Comparison of ENCODE assay signal across 33 mouse cellular contexts in genomic region chr7:122475038-122475437, GRCm38 (mm10).
DNase-seq lines count a peak whose midpoint lies in the region; ATAC-seq and TF ChIP-seq lines count a peak whose summit lies in the region.
"Had no signal": no experiment of that assay in that cellular context is flagged by ENCODE, and none has a peak within 500 bp of the region (broad histone marks: within the 10 kb centered on the region; RNA-seq: fewer than 3 reads in every experiment).

No protein-coding gene starts in this region.

- no peak overlapping the region for H3K4me3 ChIP-seq in forebrain, postnatal 0 days (ENCODE audit: low read depth, low read length)
- H3K4me3 ChIP-seq in forebrain, embryonic 10.5 days = no peak overlapping the region
- no peak overlapping the region for H3K4me3 ChIP-seq in liver, embryonic 14.5 days (ENCODE audit: insufficient read depth in 1 of 2, low read depth in 2 of 2, low read length in 2 of 2)
- no peak overlapping the region for H3K4me3 ChIP-seq in ES-E14 (ENCODE audit: insufficient read depth in 1 of 2, low read depth in 1 of 2, low read length in 2 of 2, poor library complexity in 1 of 2, severe bottlenecking in 1 of 2)
- H3K4me3 ChIP-seq: embryonic facial prominence, embryonic 10.5 days; embryonic facial prominence, embryonic 15.5 days; forebrain, embryonic 15.5 days; gastrocnemius, adult 2 months; heart, adult 2 months; heart, embryonic 13.5 days; hindbrain, embryonic 15.5 days; kidney, embryonic 15.5 days; limb, embryonic 13.5 days; liver, embryonic 13.5 days; midbrain, embryonic 13.5 days; neural tube, embryonic 15.5 days; stomach, embryonic 15.5 days had no signal

- no peak overlapping the region for H3K27ac ChIP-seq in forebrain, postnatal 0 days (ENCODE audit: low read depth, low read length)
- H3K27ac ChIP-seq in forebrain, embryonic 10.5 days = no peak overlapping the region
- no peak overlapping the region for H3K27ac ChIP-seq in liver, embryonic 14.5 days
- H3K27ac ChIP-seq in ES-E14 (ENCODE audit: insufficient read depth, low read depth, low read length, poor library complexity, severe bottlenecking) = no peak overlapping the region
- H3K27ac ChIP-seq: embryonic facial prominence, embryonic 10.5 days; embryonic facial prominence, embryonic 15.5 days; forebrain, embryonic 15.5 days; gastrocnemius, adult 2 months; heart, adult 2 months; heart, embryonic 13.5 days; hindbrain, embryonic 15.5 days; kidney, embryonic 15.5 days; limb, embryonic 13.5 days; liver, embryonic 13.5 days; macrophage; midbrain, embryonic 13.5 days; neural tube, embryonic 15.5 days; stomach, embryonic 15.5 days had no signal

- DNase-seq in forebrain, postnatal 0 days = no peak
- no peak for DNase-seq in forebrain, embryonic 10.5 days (ENCODE audit: extremely low spot score, low spot score)
- no peak for DNase-seq in liver, embryonic 14.5 days (ENCODE audit: low read depth in 3 of 3, low spot score in 3 of 3)
- DNase-seq in liver (no peak), A20 (ENCODE audit: low read depth, low spot score) (peak; percentile 30), ES-E14 (ENCODE audit: low read depth, low spot score) (no peak)
- no peak for DNase-seq in gastrocnemius, postnatal 4 days (ENCODE audit: low spot score in 2 of 2)
- DNase-seq in urinary bladder, adult 2 months (ENCODE audit: low spot score) = no peak
- DNase-seq: adrenal gland, adult 2 months; cerebellum, adult 8-10 months; cerebellum, postnatal 25 days; gastrocnemius, adult 2 months; gastrocnemius, postnatal 36 days; heart, adult 2 months; heart, postnatal 10 days; kidney, adult 18-20 months; kidney, postnatal 36 days; liver, embryonic 13.5 days; retina, postnatal 1 day; right cerebral cortex, postnatal 14 days; thymus, postnatal 14 days had no signal

- no peak for TF ChIP-seq EP300 in liver, embryonic 14.5 days (IDR thresholded peaks at IDR 0.05; ENCODE audit: low read depth)

- H3K36me3 ChIP-seq in forebrain, postnatal 0 days (ENCODE audit: insufficient read depth) = no peaks in the 10 kb centered on the region
- no peaks in the 10 kb centered on the region for H3K36me3 ChIP-seq in forebrain, embryonic 10.5 days (replicated peaks)
- H3K36me3 ChIP-seq in liver, embryonic 14.5 days (replicated peaks; ENCODE audit: control insufficient read depth, insufficient read depth, low read depth) = no peaks in the 10 kb centered on the region
- no peaks in the 10 kb centered on the region for H3K36me3 ChIP-seq in ES-E14 (ENCODE audit: control insufficient read depth, insufficient read depth, low read length, poor library complexity, severe bottlenecking)
- H3K36me3 ChIP-seq: embryonic facial prominence, embryonic 10.5 days; embryonic facial prominence, embryonic 15.5 days; forebrain, embryonic 15.5 days; heart, embryonic 13.5 days; hindbrain, embryonic 15.5 days; kidney, embryonic 15.5 days; limb, embryonic 13.5 days; liver, embryonic 13.5 days; midbrain, embryonic 13.5 days; neural tube, embryonic 15.5 days; stomach, embryonic 15.5 days had no signal

- peaks cover 18% of the 10 kb centered on the region; the same call in 1 of the 2 replicates for H3K4me1 ChIP-seq in forebrain, postnatal 0 days (ENCODE audit: insufficient read depth)
- peaks cover 27% of the 10 kb centered on the region for H3K4me1 ChIP-seq in forebrain, embryonic 10.5 days
- no peaks in the 10 kb centered on the region for H3K4me1 ChIP-seq in liver, embryonic 14.5 days (replicated peaks; ENCODE audit: control insufficient read depth in 2 of 2, insufficient read depth in 2 of 2, low read length in 1 of 2)
- peaks cover 5 to 6% of the 10 kb centered on the region in 2 experiments for H3K4me1 ChIP-seq in ES-E14 (ENCODE audit: control insufficient read depth in 2 of 2, insufficient read depth in 2 of 2, low read length in 2 of 2, poor library complexity in 1 of 2)
- H3K4me1 ChIP-seq: embryonic facial prominence, embryonic 15.5 days; heart, embryonic 13.5 days; limb, embryonic 13.5 days; liver, embryonic 13.5 days; stomach, embryonic 15.5 days had no signal

- H3K9ac ChIP-seq in forebrain, postnatal 0 days = no peak overlapping the region
- H3K9ac ChIP-seq in liver, embryonic 14.5 days (replicated peaks) = no peak overlapping the region
- no peak overlapping the region for H3K9ac ChIP-seq in ES-E14 (ENCODE audit: insufficient read depth, low read depth, low read length, poor library complexity, severe bottlenecking)
- H3K9ac ChIP-seq: embryonic facial prominence, embryonic 15.5 days; forebrain, embryonic 15.5 days; heart, embryonic 13.5 days; hindbrain, embryonic 15.5 days; kidney, embryonic 15.5 days; limb, embryonic 13.5 days; liver, embryonic 13.5 days; midbrain, embryonic 13.5 days; neural tube, embryonic 15.5 days; stomach, embryonic 15.5 days had no signal

- H3K4me2 ChIP-seq in forebrain, postnatal 0 days (ENCODE audit: low read depth) = no peak overlapping the region
- H3K4me2 ChIP-seq in liver, embryonic 14.5 days (ENCODE audit: low read depth) = no peak overlapping the region
- H3K4me2 ChIP-seq: embryonic facial prominence, embryonic 15.5 days; forebrain, embryonic 15.5 days; heart, embryonic 13.5 days; hindbrain, embryonic 15.5 days; kidney, embryonic 15.5 days; limb, embryonic 13.5 days; liver, embryonic 13.5 days; midbrain, embryonic 13.5 days; neural tube, embryonic 15.5 days; stomach, embryonic 15.5 days had no signal

- peak; percentile 28; the same call in 1 of the 2 replicates for TF ChIP-seq CTCF in forebrain, postnatal 0 days (IDR thresholded peaks at IDR 0.05; ENCODE audit: low read depth)
- TF ChIP-seq CTCF in liver, embryonic 14.5 days (IDR thresholded peaks at IDR 0.05; ENCODE audit: low read depth) = peak; percentile 32; the same call in 1 of the 2 replicates

- in situ Hi-C loops in ES-E14 (cut with MboI; ENCODE audit: low sequenced_read_pairs in 2 of 2, unreplicated experiment in 2 of 2) = no loop called here

- no peak for ATAC-seq in forebrain, postnatal 0 days
- ATAC-seq in liver, embryonic 14.5 days (ENCODE audit: insufficient read depth) = no peak
- ATAC-seq: activated CD4-positive, CD25-positive, alpha-beta regulatory T cell, adult 4 months; forebrain, embryonic 15.5 days; midbrain, embryonic 13.5 days had no signal

- H3K9me3 ChIP-seq in forebrain, postnatal 0 days (ENCODE audit: low read length) = no peaks in the 10 kb centered on the region
- H3K9me3 ChIP-seq in forebrain, embryonic 10.5 days = peaks cover 8% of the 10 kb centered on the region; the same call in 1 of the 2 replicates
- H3K9me3 ChIP-seq in liver, embryonic 14.5 days (ENCODE audit: control insufficient read depth, low read length) = no peaks in the 10 kb centered on the region
- no peaks in the 10 kb centered on the region for H3K9me3 ChIP-seq in ES-E14 (ENCODE audit: control insufficient read depth, insufficient read depth, low read depth, low read length)
- H3K9me3 ChIP-seq: embryonic facial prominence, embryonic 15.5 days; forebrain, embryonic 15.5 days; hindbrain, embryonic 15.5 days; neural tube, embryonic 15.5 days; stomach, embryonic 15.5 days had no signal

- no peaks in the 10 kb centered on the region for H3K27me3 ChIP-seq in forebrain, postnatal 0 days (ENCODE audit: insufficient read depth, low read length)
- peaks cover 9% of the 10 kb centered on the region for H3K27me3 ChIP-seq in forebrain, embryonic 10.5 days (ENCODE audit: poor library complexity, severe bottlenecking)
- H3K27me3 ChIP-seq in liver, embryonic 14.5 days (ENCODE audit: control insufficient read depth, insufficient read depth, low read length) = no peaks in the 10 kb centered on the region
- H3K27me3 ChIP-seq: forebrain, embryonic 15.5 days; hindbrain, embryonic 15.5 days; liver, embryonic 13.5 days; midbrain, embryonic 13.5 days; stomach, embryonic 15.5 days had no signal

TF ChIP-seq in ES-E14, 5 proteins besides CTCF, POLR2A, EP300 and RAD21:
- TF ChIP-seq ZC3H11A (IDR thresholded peaks at IDR 0.05; ENCODE audit: borderline replicate concordance, low read depth, low read length) (peak; percentile 20; the same call in 1 of the 2 replicates), HCFC1 (IDR thresholded peaks at IDR 0.05; ENCODE audit: borderline replicate concordance, insufficient read depth, low read length) (no peak)
